Mouse (Mus musculus): ENCODE measurements at regions not wholly inside any gene's neighbourhood (a gene's known extent, or its start where the extent isn't known, plus 50 kb on each side); places are given as distances from the start of the nearest gene placed in this dataset.

- no peak for TF ChIP-seq CTCF (IDR thresholded peaks at IDR 0.05; ENCODE audit: borderline replicate concordance, insufficient read depth, low read length)
- no peak for TF ChIP-seq POLR2A (IDR thresholded peaks at IDR 0.05; ENCODE audit: low read depth, low read length)
Observed at GRCm38 (mm10) chr12:39682121-39682520, 355.7 kb downstream of the Arl4a start.

All from embryonic fibroblast, embryonic 13.5 days (primary cell).